Mouse (Mus musculus): ENCODE data around the gene Yipf3. TPM values are rescaled to one million over a fixed set of nuclear protein-coding genes. Genes with fewer than 3 reads are reported as not detected.
A peak's percentile ranks its signal among the peaks of the same experiment; 100 is the strongest.

The Yipf3 gene
- polyA plus RNA-seq, 1 experiment = 57.0 TPM

DNA sequence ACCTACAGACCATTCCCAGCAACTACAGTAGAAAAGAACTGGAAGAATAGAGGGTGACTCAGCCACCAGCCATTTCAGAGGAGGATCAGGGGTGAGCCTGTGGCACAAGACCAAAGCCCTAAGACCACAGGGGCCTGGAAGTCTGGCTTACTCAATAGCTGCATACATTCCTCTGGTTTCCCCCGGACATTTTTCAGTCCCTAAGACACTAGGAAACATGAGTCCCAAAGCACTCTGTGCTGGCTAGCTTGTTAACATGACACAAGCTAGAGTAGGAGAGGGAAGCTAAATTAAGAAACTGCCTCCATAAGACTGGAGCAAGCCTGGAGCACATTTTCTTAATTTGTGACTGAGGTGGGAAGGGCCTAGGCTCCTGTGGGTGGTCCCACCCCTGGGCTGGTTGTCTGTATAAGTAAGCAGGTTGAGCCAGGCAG lies 25.9 kb downstream of the Yipf3 start:
- peaks cover 4% of the 10 kb centered on the region for H3K4me1 ChIP-seq (ENCODE audit: control insufficient read depth, insufficient read depth, low read length)
- peaks cover 23% of the 10 kb centered on the region for H3K36me3 ChIP-seq (ENCODE audit: control insufficient read depth, insufficient read depth, low read length, poor library complexity, severe bottlenecking)
- TF ChIP-seq POLR2A (IDR thresholded peaks at IDR 0.05; ENCODE audit: insufficient read depth, low read length) (no peak), EP300 (IDR thresholded peaks at IDR 0.05; ENCODE audit: insufficient read depth, low read depth, low read length) (no peak), CTCF (IDR thresholded peaks at IDR 0.05; ENCODE audit: low read depth, low read length) (no peak)
- peak overlapping the region; percentile 66; the same call in 1 of the 2 replicates for H3K27ac ChIP-seq (ENCODE audit: insufficient read depth, low read length)
- H3K9me3 ChIP-seq (replicated peaks; ENCODE audit: control insufficient read depth, insufficient read depth, low read length, poor library complexity, severe bottlenecking) = no peaks in the 10 kb centered on the region
- H3K4me3 ChIP-seq (ENCODE audit: low read depth, low read length) = no peak overlapping the region
- H3K27me3 ChIP-seq (ENCODE audit: control insufficient read depth, insufficient read depth, low read length, poor library complexity, severe bottlenecking) = no peaks in the 10 kb centered on the region
- no peak overlapping the region for H3K9ac ChIP-seq (ENCODE audit: low read depth, poor library complexity, severe bottlenecking)

DNA sequence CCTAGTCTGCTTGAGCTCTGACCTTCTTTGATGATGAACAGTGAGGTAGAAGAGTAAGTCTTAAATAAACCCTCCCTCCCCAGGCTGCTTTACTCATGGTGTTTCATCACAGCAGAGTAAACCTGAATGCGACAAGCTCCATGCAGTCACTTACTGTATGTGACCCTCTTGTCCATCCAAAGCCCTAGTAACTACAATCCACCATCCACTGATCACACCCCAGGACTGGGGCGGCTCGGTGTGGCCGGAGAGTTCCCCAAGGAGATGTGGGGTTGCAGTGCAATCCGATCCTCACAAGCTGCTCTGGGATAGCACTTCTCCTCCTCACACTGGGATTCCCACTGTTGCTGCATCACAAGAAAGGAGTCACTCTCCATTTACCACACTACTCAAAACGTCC lies 26.6 kb downstream of the Yipf3 start:
- Histone ChIP-seq H3K9ac (ENCODE audit: low read depth, poor library complexity, severe bottlenecking) (no peak overlapping the region), H3K36me3 (ENCODE audit: control insufficient read depth, insufficient read depth, low read length, poor library complexity, severe bottlenecking) (peaks cover 28% of the 10 kb centered on the region), H3K27me3 (ENCODE audit: control insufficient read depth, insufficient read depth, low read length, poor library complexity, severe bottlenecking) (no peaks in the 10 kb centered on the region), H3K27ac (ENCODE audit: insufficient read depth, low read length) (peak overlapping the region; percentile 66), H3K9me3 (replicated peaks; ENCODE audit: control insufficient read depth, insufficient read depth, low read length, poor library complexity, severe bottlenecking) (no peaks in the 10 kb centered on the region), H3K4me3 (ENCODE audit: low read depth, low read length) (no peak overlapping the region), H3K4me1 (ENCODE audit: control insufficient read depth, insufficient read depth, low read length) (peaks cover 4% of the 10 kb centered on the region)
- no peak for TF ChIP-seq CTCF (IDR thresholded peaks at IDR 0.05; ENCODE audit: low read depth, low read length)

DNA sequence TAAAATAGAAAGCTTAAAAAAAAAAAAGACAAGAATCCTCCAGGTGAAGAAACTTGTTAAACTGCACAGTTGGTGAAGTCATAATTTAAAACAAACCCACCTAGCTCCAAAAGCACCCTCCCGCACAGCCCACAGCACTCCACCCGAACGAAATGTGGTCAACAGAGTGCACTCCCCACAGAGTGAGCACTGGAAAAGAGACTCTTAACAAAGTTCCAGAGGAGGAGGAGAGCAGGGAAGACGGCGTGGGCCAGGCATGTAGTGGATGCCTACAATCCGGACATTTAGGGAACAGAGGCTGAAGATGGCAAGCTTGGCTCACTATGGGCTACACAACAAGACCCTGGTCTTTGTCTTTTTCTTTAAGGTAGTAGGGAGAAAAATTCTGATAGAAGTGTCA lies 27.2 kb downstream of the Yipf3 start:
- TF ChIP-seq POLR2A (IDR thresholded peaks at IDR 0.05; ENCODE audit: insufficient read depth, low read length) = no peak
- no peak for TF ChIP-seq CTCF (IDR thresholded peaks at IDR 0.05; ENCODE audit: low read depth, low read length)
- no peak for TF ChIP-seq EP300 (IDR thresholded peaks at IDR 0.05; ENCODE audit: insufficient read depth, low read depth, low read length)
- Histone ChIP-seq H3K36me3 (ENCODE audit: control insufficient read depth, insufficient read depth, low read length, poor library complexity, severe bottlenecking) (peaks cover 32% of the 10 kb centered on the region), H3K4me3 (ENCODE audit: low read depth, low read length) (no peak overlapping the region), H3K9me3 (replicated peaks; ENCODE audit: control insufficient read depth, insufficient read depth, low read length, poor library complexity, severe bottlenecking) (no peaks in the 10 kb centered on the region), H3K9ac (ENCODE audit: low read depth, poor library complexity, severe bottlenecking) (no peak overlapping the region), H3K4me1 (ENCODE audit: control insufficient read depth, insufficient read depth, low read length) (peaks cover 4% of the 10 kb centered on the region), H3K27me3 (ENCODE audit: control insufficient read depth, insufficient read depth, low read length, poor library complexity, severe bottlenecking) (no peaks in the 10 kb centered on the region), H3K27ac (ENCODE audit: insufficient read depth, low read length) (0 out of 2 replicates have a peak overlapping the region, but pooled peaks have one; percentile 26)

DNA sequence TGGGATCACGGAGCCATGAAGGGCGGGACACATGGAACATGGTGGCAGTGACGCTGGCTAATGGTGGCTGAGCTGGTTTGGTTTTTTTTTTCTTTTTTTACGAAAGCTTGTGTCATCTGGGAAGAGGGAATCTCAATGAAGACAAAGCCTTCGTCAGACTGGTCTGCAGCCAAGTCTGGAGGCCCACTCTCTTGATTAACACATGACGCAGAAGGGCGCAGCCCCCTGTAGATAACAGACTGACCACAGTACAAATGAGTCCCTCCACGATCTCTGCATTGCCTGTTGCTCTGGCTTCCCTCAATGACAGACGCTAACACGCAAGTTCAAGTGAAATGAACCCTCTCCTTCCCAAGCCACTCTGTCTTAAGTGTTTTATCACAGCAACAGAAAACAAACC lies 27.6 kb downstream of the Yipf3 start:
- Histone ChIP-seq H3K27ac (ENCODE audit: insufficient read depth, low read length) (no peak overlapping the region), H3K9ac (ENCODE audit: low read depth, poor library complexity, severe bottlenecking) (no peak overlapping the region), H3K4me1 (ENCODE audit: control insufficient read depth, insufficient read depth, low read length) (peaks cover 4% of the 10 kb centered on the region), H3K4me3 (ENCODE audit: low read depth, low read length) (no peak overlapping the region), H3K36me3 (ENCODE audit: control insufficient read depth, insufficient read depth, low read length, poor library complexity, severe bottlenecking) (peaks cover 37% of the 10 kb centered on the region), H3K27me3 (ENCODE audit: control insufficient read depth, insufficient read depth, low read length, poor library complexity, severe bottlenecking) (no peaks in the 10 kb centered on the region), H3K9me3 (replicated peaks; ENCODE audit: control insufficient read depth, insufficient read depth, low read length, poor library complexity, severe bottlenecking) (no peaks in the 10 kb centered on the region)
- TF ChIP-seq EP300 (IDR thresholded peaks at IDR 0.05; ENCODE audit: insufficient read depth, low read depth, low read length) = no peak
- TF ChIP-seq CTCF (IDR thresholded peaks at IDR 0.05; ENCODE audit: low read depth, low read length) = no peak
- TF ChIP-seq POLR2A (IDR thresholded peaks at IDR 0.05; ENCODE audit: insufficient read depth, low read length) = no peak

DNA sequence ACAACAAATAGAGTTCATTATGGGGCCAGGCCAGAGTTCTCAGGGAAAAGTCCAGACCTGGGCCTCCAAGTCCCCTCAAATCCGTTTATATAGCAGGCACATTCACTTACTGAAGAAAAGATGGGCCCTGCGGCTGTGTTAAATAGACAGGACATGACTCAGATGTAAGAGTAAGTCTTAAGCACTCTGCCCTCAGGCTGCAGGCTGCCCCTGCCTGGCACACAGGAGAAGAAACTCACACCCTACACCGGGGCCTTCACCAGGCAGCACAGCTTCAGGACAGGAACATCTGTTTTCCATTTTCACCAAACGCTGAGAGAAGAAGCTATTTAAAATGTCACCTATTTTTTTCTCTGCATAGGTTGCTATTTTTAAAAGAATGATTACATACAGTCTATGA lies 29.7 kb downstream of the Yipf3 start:
- H3K27me3 ChIP-seq (ENCODE audit: control insufficient read depth, insufficient read depth, low read length, poor library complexity, severe bottlenecking) = no peaks in the 10 kb centered on the region
- no peak overlapping the region for H3K4me3 ChIP-seq (ENCODE audit: low read depth, low read length)
- no peak overlapping the region for H3K9ac ChIP-seq (ENCODE audit: low read depth, poor library complexity, severe bottlenecking)
- H3K36me3 ChIP-seq (ENCODE audit: control insufficient read depth, insufficient read depth, low read length, poor library complexity, severe bottlenecking) = peaks cover 30% of the 10 kb centered on the region
- no peak for TF ChIP-seq CTCF (IDR thresholded peaks at IDR 0.05; ENCODE audit: low read depth, low read length)
- TF ChIP-seq EP300 (IDR thresholded peaks at IDR 0.05; ENCODE audit: insufficient read depth, low read depth, low read length) = no peak
- TF ChIP-seq POLR2A (IDR thresholded peaks at IDR 0.05; ENCODE audit: insufficient read depth, low read length) = no peak
- peaks cover 4% of the 10 kb centered on the region for H3K4me1 ChIP-seq (ENCODE audit: control insufficient read depth, insufficient read depth, low read length)
- H3K9me3 ChIP-seq (replicated peaks; ENCODE audit: control insufficient read depth, insufficient read depth, low read length, poor library complexity, severe bottlenecking) = no peaks in the 10 kb centered on the region
- no peak overlapping the region for H3K27ac ChIP-seq (ENCODE audit: insufficient read depth, low read length)

DNA sequence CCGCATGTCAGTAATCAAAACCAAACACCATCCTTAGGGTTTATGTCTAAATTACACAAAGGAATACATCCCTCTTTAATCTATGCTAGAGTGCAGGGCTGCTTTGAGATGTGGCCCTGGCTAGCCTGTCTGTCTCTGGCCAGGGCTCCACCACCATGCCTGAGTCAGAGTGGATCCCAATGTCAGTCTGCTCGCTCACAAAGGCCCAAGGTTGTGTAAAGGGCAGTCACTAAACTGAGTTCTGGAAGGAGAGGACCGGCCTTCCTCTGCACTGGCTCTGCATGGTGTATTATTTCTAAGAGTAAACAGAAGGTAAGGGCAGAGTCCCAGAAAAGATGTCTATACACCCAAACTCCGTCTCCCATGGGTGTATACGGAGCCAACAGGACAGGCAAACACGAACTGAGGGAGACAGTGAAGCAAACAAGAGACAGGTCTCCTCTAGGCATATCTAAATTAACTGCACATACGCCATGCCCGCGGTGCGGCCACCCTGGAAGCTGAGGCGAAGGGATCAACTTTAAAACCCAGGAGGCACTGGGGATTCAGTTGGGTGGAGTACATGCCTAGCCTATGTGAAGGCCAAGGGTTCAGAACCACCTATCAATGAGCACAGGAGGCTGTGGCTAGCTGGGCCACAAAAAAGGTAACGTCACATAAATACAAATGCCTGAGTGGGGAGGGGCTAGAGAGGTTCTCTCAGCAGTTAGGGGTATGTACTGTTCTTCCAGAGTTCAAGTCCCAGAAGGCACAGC lies 30.3 kb downstream of the Yipf3 start:
- no peak overlapping the region for H3K9ac ChIP-seq (ENCODE audit: low read depth, poor library complexity, severe bottlenecking)
- H3K9me3 ChIP-seq (replicated peaks; ENCODE audit: control insufficient read depth, insufficient read depth, low read length, poor library complexity, severe bottlenecking) = no peaks in the 10 kb centered on the region
- peaks cover 4% of the 10 kb centered on the region for H3K4me1 ChIP-seq (ENCODE audit: control insufficient read depth, insufficient read depth, low read length)
- H3K27me3 ChIP-seq (ENCODE audit: control insufficient read depth, insufficient read depth, low read length, poor library complexity, severe bottlenecking) = no peaks in the 10 kb centered on the region
- peaks cover 30% of the 10 kb centered on the region for H3K36me3 ChIP-seq (ENCODE audit: control insufficient read depth, insufficient read depth, low read length, poor library complexity, severe bottlenecking)
- H3K4me3 ChIP-seq (ENCODE audit: low read depth, low read length) = no peak overlapping the region
- no peak for TF ChIP-seq POLR2A (IDR thresholded peaks at IDR 0.05; ENCODE audit: insufficient read depth, low read length)
- TF ChIP-seq EP300 (IDR thresholded peaks at IDR 0.05; ENCODE audit: insufficient read depth, low read depth, low read length) = no peak
- no peak overlapping the region for H3K27ac ChIP-seq (ENCODE audit: insufficient read depth, low read length)
